Mouse (Mus musculus): ENCODE results near the gene Slc2a5. TPM values are rescaled to one million over a fixed set of nuclear protein-coding genes. Genes with fewer than 3 reads are reported as not detected.

Gene Slc2a5
- polyA plus RNA-seq, 1 experiment, result 0.18 TPM

GRCm38 (mm10) chr4:150102822-150103221 lies 16.3 kb upstream of the Slc2a5 start:
- no peak for DNase-seq (ENCODE audit: low spot score)

- no peak for DNase-seq (ENCODE audit: low spot score)
These were observed 13.4 kb upstream of the Slc2a5 start for GRCm38 (mm10) chr4:150105671-150106070.

- DNase-seq (ENCODE audit: low spot score), result no peak
These were observed 12.4 kb upstream of the Slc2a5 start for GRCm38 (mm10) chr4:150106637-150107036.

GRCm38 (mm10) chr4:150109636-150110035 lies 9.4 kb upstream of the Slc2a5 start:
- DNase-seq (ENCODE audit: low spot score), result no peak

- DNase-seq (ENCODE audit: low spot score), result no peak
These were observed 8.7 kb upstream of the Slc2a5 start for GRCm38 (mm10) chr4:150110373-150110772.

GRCm38 (mm10) chr4:150112867-150113266 lies 6.2 kb upstream of the Slc2a5 start:
- peak; percentile 50 for DNase-seq (ENCODE audit: low spot score)

- no peak for DNase-seq (ENCODE audit: low spot score)
These were observed 4.5 kb upstream of the Slc2a5 start for GRCm38 (mm10) chr4:150114505-150115061.

GRCm38 (mm10) chr4:150117311-150117710 lies 1.8 kb upstream of the Slc2a5 start:
- DNase-seq (ENCODE audit: low spot score), result no peak

GRCm38 (mm10) chr4:150118163-150118562 lies 920 bp upstream of the Slc2a5 start:
- no peak for DNase-seq (ENCODE audit: low spot score)

GRCm38 (mm10) chr4:150119640-150120039 lies 557 bp downstream of the Slc2a5 start:
- DNase-seq (ENCODE audit: low spot score), result no peak

- DNase-seq (ENCODE audit: low spot score), result no peak
These were observed 1.2 kb downstream of the Slc2a5 start for GRCm38 (mm10) chr4:150120173-150120833.

GRCm38 (mm10) chr4:150121430-150121829 lies 2.3 kb downstream of the Slc2a5 start:
- no peak for DNase-seq (ENCODE audit: low spot score)

GRCm38 (mm10) chr4:150122476-150122875 lies 3.4 kb downstream of the Slc2a5 start:
- no peak for DNase-seq (ENCODE audit: low spot score)

- DNase-seq (ENCODE audit: low spot score), result no peak
These were observed 7.3 kb downstream of the Slc2a5 start for GRCm38 (mm10) chr4:150126373-150126772.

- DNase-seq (ENCODE audit: low spot score), result no peak
These were observed 8.8 kb downstream of the Slc2a5 start for GRCm38 (mm10) chr4:150127894-150128293.

- DNase-seq (ENCODE audit: low spot score), result no peak
These were observed 9.5 kb downstream of the Slc2a5 start for GRCm38 (mm10) chr4:150128571-150128970.

GRCm38 (mm10) chr4:150130661-150131060 lies 11.6 kb downstream of the Slc2a5 start:
- no peak for DNase-seq (ENCODE audit: low spot score)

- DNase-seq (ENCODE audit: low spot score), result no peak
These were observed 13.7 kb downstream of the Slc2a5 start for GRCm38 (mm10) chr4:150132692-150133271.

GRCm38 (mm10) chr4:150135254-150135653 lies 16.2 kb downstream of the Slc2a5 start:
- no peak for DNase-seq (ENCODE audit: low spot score)

- DNase-seq (ENCODE audit: low spot score), result peak; percentile 62
These were observed 17.6 kb downstream of the Slc2a5 start for GRCm38 (mm10) chr4:150136693-150137092.

GRCm38 (mm10) chr4:150137368-150138083 lies 18.4 kb downstream of the Slc2a5 start:
- DNase-seq (ENCODE audit: low spot score), result no peak

GRCm38 (mm10) chr4:150138084-150138543 lies 19.0 kb downstream of the Slc2a5 start:
- no peak for DNase-seq (ENCODE audit: low spot score)

GRCm38 (mm10) chr4:150139090-150139489 lies 20.0 kb downstream of the Slc2a5 start:
- DNase-seq (ENCODE audit: low spot score), result no peak

Measured in urinary bladder, adult 2 months (tissue).